Mouse (Mus musculus): ENCODE results near the gene Dusp22.

- TF ChIP-seq CTCF (IDR thresholded peaks at IDR 0.05; ENCODE audit: low read depth) (no peak), EP300 (IDR thresholded peaks at IDR 0.05; ENCODE audit: low read depth) (no peak)
Measured at GRCm38 (mm10) chr13:30723858-30724257, 64.1 kb downstream of the Dusp22 start.
